Mouse (Mus musculus): ENCODE results near the gene Ppip5k1. TPM values are rescaled to one million over a fixed set of nuclear protein-coding genes. Genes with fewer than 3 reads are reported as not detected.

The Ppip5k1 gene
- total RNA-seq, 4 experiments from 2014 or later: 100 to 132 (median 118) TPM

DNA sequence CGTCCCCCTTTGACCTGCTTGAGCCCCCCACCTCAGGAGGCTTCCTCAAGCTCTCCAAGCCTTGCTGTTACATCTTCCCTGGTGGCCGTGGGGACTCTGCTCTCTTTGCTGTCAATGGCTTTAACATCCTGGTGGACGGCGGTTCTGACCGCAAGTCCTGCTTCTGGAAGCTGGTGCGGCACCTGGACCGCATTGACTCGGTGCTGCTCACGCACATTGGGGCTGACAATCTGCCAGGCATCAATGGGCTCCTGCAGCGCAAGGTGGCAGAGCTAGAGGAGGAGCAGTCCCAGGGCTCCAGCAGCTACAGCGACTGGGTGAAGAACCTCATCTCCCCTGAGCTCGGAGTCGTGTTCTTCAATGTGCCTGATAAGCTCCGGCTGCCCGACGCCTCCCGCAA, 55.7 kb downstream of the Ppip5k1 start:
- DNase-seq (ENCODE audit: low spot score in 2 of 2): peak in 1 of 2 experiments; percentile 11

GRCm38 (mm10) chr2:121298131-121298530, 57.1 kb downstream of the Ppip5k1 start:
- peak; percentile 25 to 60 for DNase-seq (ENCODE audit: low spot score in 2 of 2)

DNA sequence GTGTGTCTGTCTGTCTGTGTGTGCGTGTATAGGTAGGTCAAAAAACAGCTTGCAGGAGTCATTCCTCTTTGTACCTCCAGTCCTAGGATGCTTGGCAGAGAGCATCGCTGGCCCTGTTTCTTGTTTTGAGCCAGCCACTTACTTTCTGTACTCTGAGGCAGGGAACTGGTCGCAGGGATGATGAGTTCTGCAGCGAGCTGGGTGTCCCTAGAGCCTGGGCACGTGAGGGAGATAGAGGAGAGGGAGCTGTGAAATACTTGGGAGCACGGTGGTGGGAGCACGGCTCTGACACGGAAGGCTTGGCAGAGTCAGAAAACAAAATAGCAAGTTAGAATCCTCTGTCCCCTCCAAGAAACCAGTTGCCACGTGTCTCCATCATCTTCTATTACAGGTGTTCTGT, 57.5 kb downstream of the Ppip5k1 start:
- peak in 1 of 2 experiments; percentile 8 for DNase-seq (ENCODE audit: low spot score in 2 of 2)

GRCm38 (mm10) chr2:121296754-121297231, 58.4 kb downstream of the Ppip5k1 start:
- peak; percentile 18 to 46 for DNase-seq (ENCODE audit: low spot score in 2 of 2)

DNA sequence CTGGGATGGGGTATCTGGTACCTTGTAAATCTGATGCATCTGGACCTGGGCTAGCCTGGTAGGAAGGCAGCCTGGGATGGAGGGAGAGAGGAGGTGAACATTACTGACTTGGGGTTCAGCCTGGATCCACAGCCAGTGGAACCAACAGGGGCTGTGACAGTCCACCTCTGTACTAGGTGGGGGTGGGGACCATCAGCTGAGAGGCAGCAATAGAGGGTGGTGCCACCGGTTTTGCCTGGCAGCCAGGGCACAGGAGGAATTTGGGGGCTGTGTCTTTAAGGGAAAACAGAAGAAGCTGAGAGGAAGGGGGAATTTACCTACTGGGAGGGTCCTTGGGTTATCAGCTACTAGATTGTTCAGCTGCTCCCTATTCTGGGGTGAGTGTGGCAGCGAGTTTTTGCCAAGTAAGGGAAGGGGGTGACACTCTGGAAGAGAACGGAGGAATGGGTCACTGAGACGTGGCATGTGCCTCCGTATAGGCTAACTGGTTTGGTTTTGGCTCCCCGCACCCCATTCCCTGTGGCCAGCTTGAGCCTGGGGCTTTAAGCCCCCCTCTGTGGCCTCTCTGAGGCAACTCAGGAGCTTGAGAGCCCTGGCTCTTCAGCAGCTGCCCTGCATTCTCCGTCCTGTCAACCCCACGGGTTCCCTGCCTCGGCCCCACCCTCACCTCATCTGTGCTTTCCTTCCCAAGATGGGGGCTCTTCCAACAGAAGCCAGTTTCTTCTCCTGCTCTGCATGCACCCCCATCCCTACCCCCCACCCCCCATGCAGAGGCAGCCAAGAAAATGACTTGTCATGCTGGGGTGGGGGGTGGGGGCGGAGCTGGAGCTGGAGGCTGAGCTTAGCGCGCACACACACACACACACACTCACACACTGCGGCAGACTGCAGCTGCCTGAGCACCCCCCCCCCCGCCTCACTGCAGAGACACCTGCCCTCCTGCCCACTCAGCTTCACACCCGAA, 59.3 kb downstream of the Ppip5k1 start:
- DNase-seq (ENCODE audit: low spot score in 2 of 2): peak; percentile 58 to 72

DNA sequence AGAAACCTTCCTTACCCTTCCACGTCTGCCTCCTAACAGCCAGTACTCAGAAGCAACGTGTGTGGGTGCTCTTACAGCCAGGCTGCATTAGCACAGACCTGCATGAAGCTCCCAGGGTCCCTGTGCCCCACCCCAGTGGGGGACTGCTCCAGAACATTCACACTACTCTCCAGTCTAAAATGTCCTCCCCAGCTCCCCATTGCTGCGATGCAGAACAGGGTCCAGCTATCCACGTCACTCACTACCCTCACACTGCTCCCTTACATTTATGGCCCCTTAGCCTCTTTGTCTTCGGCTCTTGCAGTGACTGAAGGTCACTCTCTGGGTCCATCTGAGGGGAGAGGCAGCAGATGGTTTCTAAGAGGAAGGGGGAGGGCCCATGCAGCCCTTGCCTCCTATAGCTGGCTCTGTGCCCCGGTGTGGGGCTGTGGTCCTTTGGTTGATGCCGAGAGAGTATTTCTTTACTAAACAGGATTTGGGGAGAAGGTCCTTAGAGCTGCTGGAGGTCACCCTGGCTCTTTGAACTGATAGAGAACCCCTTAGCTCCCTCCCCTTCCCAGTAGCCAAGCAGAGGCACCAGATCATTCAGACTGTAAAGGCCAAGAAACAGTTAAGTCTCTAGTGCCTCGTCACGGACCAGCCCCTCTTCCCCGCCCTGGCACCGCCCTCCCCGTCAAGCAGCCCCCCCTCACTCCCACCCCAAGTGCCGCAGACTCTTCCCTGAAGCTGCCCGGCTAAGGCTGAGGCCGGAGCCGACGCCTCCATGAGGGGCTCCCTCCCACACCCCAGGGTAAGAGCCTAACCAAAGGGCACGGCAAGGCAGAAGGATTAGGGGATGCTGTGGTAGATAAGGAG, 60.2 kb downstream of the Ppip5k1 start:
- peak; percentile 72 for DNase-seq (ENCODE audit: low spot score in 2 of 2)

DNA sequence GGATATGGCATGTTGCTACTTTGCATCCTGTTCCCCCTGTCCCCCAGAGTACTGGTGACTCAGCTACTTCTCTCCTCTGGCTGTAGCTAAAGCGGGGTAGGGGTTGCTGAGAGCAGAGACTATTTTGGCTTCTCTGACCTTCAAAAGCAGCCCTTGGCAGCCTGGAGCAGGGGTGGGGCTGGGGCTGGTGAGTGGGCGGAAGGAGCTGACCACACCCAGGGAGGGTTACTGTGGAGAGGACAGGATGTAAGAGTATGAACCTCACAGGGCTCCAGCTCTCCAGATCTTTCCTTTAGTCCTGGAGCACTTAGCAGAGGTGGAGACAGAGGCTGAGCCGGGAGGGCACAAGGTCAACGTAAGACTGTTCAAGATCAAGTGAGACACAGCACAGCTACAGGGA, 61.0 kb downstream of the Ppip5k1 start:
- DNase-seq (ENCODE audit: low spot score in 2 of 2): no peak

GRCm38 (mm10) chr2:121292316-121293013, 62.7 kb downstream of the Ppip5k1 start:
- no peak for DNase-seq (ENCODE audit: low spot score in 2 of 2)

DNA sequence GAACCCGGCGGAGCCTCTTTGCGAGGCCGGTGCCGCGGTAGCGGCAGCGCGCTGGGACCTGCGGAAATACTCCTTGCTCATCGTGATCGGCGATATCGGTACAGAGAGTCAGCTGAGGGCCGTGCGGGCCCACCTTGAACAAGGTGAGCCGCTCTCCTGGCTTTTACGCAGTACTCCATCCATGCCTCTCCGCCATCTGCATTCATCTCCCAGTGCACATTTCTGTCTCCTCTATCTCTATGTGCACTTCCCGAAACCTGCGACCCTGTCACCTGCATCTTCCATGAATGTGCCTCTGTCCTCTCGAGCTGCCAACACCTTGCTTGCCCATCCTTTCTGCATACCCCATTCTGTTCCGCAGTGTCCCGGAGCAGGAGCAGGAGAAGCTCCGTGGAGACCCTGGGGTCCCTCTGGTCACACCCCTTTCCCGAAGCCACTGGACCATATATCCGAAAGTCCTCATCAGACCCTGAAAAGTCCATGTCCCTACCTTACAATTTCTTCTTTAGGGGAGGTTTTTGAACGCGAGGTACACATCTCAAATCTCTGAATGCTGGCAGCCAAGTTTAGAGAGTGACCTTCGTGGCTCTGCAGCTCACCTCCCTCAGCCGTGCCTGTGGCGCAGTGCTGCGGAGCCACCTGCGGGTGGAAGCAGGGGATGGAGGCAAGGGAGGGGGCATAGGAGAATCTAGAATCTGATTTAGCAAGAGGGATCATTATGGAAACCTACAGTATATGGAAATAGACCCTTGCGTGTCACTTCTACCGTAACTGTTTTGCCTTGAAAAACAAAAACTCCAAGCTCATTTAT, 65.3 kb downstream of the Ppip5k1 start:
- DNase-seq (ENCODE audit: low spot score in 2 of 2): no peak

DNA sequence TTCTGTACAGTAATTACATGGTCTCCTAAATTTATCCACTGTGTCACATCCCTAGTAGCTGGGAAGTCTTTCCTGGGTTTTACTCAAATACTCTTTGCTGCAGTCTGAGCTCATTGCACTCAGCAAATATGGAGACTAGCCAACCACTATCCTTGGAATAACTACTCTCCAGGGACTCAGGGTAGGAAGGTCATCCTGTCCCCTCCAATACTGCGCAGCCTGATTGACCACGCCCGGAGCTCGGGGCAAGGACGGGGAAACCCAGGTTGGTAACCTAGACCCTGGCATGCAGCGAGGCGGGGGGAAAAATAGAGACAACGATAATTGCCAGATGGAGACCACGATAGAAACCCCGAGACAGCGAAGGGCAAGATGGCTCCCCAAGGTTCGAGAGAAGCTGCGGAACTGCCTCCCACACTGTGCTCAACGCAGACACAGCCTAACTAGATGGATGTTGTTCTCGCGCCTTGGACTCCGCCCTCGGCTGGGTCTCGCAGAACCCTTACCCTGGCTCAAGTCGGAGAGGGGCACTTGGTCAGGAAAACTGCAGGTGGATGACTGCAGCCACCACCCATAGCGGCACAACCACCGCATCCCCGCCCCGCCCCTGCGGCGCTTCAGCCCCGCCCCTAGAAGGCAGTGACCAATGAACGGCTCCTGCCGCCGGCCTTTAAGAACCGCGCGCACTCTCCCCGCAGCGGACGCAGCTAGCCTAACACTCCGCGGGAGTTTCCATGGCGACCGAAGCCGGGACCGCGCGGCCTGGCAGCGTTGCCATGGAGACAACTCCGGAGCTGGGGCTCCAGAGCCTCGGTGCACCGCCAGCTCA, 66.1 kb downstream of the Ppip5k1 start, which contains the start of gene Map1a:
Gene Map1a, plus strand, starts transcription at position 700 of the 829 bp plus-strand sequence.
- peak; percentile 97 to 98 for DNase-seq (ENCODE audit: low spot score in 2 of 2)

GRCm38 (mm10) chr2:121287850-121288249, 67.3 kb downstream of the Ppip5k1 start:
- DNase-seq (ENCODE audit: low spot score in 2 of 2): no peak

GRCm38 (mm10) chr2:121271928-121272516, 83.2 kb downstream of the Ppip5k1 start:
- DNase-seq (ENCODE audit: low spot score in 2 of 2): no peak

DNA sequence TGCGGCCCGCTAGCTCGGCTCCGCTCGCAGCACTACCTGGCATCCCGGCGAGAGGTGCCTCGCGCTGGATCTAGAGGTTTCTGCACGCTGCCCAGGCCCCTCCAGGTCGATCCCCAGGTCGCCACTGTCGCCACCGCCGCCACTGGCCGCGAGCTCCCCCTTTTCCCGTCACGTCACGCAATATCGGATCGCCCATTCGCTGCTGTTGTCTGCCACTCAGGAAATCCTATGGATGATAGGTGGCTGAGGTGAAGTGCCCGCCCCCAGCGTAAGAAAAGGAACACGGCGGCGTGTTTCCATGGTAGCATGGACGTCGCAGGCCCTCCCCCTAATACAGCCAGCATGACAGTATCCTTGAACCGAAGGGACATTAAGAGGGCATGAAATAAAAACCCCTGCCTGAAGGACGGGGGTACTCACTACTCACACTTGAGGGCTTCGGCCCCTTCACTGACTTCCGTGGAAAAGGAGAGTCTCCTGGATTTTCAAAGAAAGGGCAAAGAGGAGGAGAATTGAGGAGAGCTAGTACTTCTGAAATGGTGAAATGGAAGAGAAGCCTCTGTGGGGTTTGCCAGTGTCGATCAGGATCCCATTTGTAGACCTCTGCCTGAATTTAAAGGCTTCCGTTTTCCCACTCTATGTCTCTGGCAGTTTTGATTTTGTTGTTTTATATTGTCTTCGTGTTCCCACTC, 83.8 kb downstream of the Ppip5k1 start, which contains the start of gene Trp53bp1:
Gene Trp53bp1, minus strand, starts transcription at position 172 of the 692 bp plus-strand sequence.
- peak; percentile 96 for DNase-seq (ENCODE audit: low spot score in 2 of 2)

DNA sequence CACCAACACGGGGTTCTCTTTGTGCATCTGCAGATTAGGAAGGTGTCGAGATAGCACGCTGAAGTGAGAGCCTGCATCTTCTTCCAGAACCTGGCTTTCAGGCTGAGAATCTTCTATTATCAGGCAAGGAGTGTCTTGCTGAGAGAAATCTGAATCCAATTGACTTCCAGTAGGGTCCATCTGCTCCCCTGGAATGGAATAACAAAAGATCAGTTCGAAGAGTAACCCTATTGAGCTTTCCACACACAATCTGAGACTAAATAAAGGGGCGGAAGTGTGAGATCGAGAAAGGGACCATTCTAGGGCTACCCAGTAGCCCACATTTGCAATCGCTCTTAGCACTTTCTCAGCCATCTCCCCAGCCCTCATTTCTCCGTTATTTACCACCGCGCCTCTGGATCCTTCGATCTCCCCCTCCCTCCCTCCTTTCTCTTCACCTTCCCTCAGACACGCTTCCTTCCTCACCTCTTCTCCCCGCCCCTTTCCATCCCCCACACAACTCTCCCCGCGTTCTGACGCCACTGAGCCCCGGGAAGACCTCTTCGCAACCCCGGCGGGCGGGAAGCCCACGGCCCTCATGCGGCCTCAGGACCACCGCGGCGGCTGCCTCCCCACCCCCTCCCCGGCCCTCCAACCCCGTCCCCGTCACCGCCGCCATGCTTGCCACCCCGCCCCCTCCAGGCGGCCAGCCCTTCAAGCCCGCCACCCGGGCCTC, 84.5 kb downstream of the Ppip5k1 start:
- DNase-seq (ENCODE audit: low spot score in 2 of 2): no peak

DNA sequence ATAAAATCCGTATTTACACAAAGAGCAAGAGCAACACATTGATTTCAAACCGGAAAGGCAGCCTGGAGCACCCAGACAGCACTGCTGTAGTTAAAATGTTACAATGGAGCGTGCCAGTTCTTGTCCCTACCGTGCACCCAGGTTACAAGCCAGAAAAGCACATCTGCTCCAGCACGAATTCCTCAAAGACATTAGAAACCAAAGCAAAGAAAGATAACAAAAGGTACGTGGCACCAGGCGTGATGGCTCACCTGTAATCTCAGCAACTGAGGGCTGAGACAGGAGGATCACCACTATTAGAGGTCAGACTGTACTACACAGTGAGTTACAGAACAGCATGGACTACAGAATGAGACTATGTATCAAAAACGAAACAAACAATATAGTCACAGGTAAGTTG, 86.8 kb downstream of the Ppip5k1 start:
- DNase-seq (ENCODE audit: low spot score in 2 of 2): no peak
